17 mouse cellular contexts compared by ENCODE assay signal in genomic region chr15:95897653-95898052, GRCm38 (mm10).
"Had no signal": no experiment of that assay in that cellular context is flagged by ENCODE, and none has a peak within 500 bp of the region (broad histone marks: within the 10 kb centered on the region; RNA-seq: fewer than 3 reads in every experiment).

No protein-coding gene starts in this region.

- DNase-seq: lung, adult 18-20 months; lung, postnatal 14 days; lung, postnatal 36 days; right cerebral cortex, postnatal 14 days; thymus, adult 2 months; thymus, postnatal 25 days; thymus, postnatal 4 days had no signal

- H3K4me3 ChIP-seq: lung, embryonic 15.5 days; megakaryocyte, embryonic 14.5 days; midbrain, embryonic 13.5 days; midbrain, embryonic 15.5 days; neural tube, embryonic 12.5 days; stomach, embryonic 15.5 days had no signal

- H3K4me1 ChIP-seq: midbrain, embryonic 13.5 days; midbrain, embryonic 15.5 days; neural tube, embryonic 12.5 days; stomach, embryonic 15.5 days had no signal

- H3K27ac ChIP-seq: lung, embryonic 15.5 days; macrophage; midbrain, embryonic 13.5 days; midbrain, embryonic 15.5 days; neural tube, embryonic 12.5 days; stomach, embryonic 15.5 days; stomach, postnatal 0 days had no signal

- H3K9me3 ChIP-seq: lung, embryonic 15.5 days; megakaryocyte, embryonic 14.5 days; midbrain, embryonic 13.5 days; midbrain, embryonic 15.5 days; neural tube, embryonic 12.5 days; stomach, embryonic 15.5 days had no signal

- ATAC-seq: lung, postnatal 0 days; midbrain, embryonic 13.5 days; midbrain, embryonic 15.5 days had no signal

- H3K4me2 ChIP-seq: lung, embryonic 15.5 days; midbrain, embryonic 11.5 days; midbrain, embryonic 13.5 days; midbrain, embryonic 15.5 days; neural tube, embryonic 12.5 days; stomach, embryonic 15.5 days had no signal

- H3K9ac ChIP-seq: lung, embryonic 15.5 days; midbrain, embryonic 13.5 days; midbrain, embryonic 15.5 days; neural tube, embryonic 12.5 days; stomach, embryonic 15.5 days had no signal

- H3K27me3 ChIP-seq: lung, embryonic 15.5 days; megakaryocyte, embryonic 14.5 days; midbrain, embryonic 13.5 days; midbrain, embryonic 15.5 days; neural tube, embryonic 12.5 days; stomach, embryonic 15.5 days had no signal
